Mouse (Mus musculus) heart, postnatal 4 days (tissue): ENCODE data around the gene Rnf216. TPM values are rescaled to one million over a fixed set of nuclear protein-coding genes. Genes with fewer than 3 reads are reported as not detected.
A peak's percentile ranks its signal among the peaks of the same experiment; 100 is the strongest.

Experiments used
- DNase-seq: peaks from one replicate; pipeline ENCODE4 v3.0.0; 2021
- total RNA-seq, 2 experiments: library from RNA; stranded (reverse); gene quantifications; 2 replicates each; pipeline ENCODE4 v1.2.3; 2021

Rnf216 gene
- total RNA-seq, 2 experiments from 2014 or later, result 28.9 to 32.2 TPM

DNA sequence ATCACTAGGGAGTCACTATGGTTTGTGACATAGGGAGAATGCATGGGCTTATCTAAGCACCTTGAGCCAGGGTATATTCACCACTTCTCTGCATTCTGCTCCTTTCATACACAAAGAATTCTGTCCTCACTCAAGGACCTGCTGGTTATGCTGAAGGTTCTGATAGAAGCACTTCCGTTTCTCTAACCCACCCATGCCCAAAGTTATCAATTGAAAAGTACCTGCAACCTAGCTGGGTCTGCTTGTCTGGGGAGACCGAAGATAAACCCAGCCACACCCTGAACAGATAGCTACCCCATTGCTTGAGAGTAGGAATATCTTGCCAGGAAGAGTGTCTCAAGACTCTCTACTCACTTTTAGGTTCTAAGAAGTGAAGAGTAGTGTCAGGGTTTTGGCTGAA, 60.1 kb downstream of the Rnf216 start:
- DNase-seq, result no peak

DNA sequence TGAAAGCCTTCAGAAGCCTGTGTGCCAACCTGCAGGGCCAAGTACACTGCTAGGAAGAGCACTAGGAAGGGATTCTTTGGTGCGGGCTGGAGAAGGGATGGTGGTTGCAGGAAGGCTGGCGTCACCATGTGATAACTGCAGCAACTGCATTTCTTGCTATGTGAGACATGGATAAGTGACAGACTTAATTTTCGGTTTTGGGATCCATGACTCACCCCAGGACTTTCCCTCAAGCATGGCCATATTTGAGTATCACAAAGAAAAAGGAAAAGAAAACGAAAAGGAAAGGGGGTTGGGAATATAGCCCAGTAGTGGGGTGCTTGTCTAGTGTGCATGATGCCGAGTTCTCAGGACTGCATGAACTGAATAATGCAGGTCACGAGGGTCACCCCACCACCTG, 60.9 kb downstream of the Rnf216 start:
- DNase-seq, result no peak

DNA sequence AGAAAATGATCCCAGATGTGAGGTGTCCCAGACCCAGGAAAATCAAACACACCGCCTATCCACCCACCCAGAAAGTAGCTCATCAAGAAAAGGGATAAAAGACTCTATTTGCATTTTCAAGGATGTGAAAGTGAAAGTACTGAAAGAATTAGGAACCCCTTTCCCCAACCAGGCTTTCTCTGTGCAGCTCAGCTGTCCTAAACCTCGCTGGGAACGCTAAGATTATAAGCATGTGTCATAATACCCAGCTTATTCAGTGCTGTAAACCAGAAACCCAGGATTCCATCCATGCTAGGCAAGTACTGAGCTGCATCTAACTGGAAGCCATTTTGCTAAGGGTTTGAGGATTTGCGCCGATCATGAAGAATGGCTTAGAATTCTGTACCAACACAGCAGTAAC, 62.5 kb downstream of the Rnf216 start:
- no peak for DNase-seq

DNA sequence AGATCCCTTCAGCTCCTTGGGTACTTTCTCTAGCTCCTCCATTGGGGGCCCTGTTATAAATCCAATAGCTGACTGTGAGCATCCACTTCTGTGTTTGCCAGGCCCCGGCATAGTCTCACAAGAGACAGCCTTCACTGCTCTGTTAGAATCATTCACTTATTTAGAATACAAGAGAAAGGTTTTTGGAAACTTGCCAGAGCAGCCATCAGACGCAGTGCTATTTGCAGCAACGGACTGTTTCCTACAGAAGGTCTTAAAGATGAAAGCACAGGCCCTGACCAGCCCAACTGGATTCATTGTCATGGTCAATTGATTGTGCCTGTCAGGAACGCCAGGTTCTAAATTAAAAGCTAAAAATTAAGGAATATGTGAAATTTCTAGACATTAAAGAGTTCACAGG, 63.0 kb downstream of the Rnf216 start:
- peak; percentile 38 for DNase-seq

DNA sequence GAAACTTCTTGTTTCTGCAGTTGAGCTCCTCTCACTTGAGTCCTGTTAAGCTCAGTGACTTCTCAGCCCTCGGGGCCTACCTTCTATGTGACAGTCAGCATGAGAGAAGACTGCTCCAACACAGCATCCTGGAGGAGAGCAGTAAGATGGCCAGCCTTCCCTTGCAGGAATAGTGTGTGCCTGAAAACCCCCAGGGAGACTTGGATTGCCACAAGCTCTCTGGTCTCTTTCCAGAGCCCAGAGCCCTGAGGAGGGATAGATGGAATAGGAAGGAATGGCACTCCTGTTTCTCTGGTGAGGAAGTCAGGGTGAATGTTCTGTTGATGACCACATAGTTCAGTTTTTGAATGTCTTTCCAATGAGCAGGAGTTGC, 63.8 kb downstream of the Rnf216 start:
- no peak for DNase-seq

DNA sequence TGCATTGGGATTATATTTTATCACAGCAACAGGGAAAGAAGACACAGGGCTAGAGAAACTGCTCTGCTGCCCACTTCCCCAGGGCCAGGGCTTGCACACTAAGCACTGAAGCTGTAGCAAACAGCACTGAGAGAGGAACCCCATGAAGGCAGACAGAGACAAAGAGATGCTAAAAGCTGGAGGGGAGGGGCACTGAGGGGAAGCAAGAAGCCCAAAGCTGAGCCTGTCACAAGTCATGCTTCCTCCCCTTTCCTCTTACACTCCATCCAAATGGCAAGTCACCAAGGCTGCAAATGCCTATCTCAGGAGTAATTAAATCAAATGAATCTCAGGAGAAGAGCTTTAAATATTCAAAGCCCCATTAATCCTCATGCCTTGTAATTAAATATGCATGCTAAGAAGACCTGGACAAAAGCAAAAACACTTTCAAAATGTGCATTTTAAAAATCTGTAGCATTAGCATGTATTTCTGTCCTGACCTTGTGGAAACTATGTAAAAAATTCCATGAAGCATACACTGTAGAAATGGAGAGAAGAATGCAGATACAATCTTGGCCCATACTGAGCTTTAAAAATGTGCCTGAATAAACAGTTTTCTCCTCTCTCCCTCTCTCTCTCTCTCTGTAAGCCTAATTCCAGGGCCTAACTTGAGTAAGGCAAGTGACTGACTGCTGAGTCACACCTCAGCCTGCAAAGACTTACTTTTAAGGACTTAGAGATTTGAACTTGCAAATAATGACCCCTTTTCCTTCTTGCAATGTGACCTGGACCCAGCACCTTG, 64.4 kb downstream of the Rnf216 start:
- DNase-seq, result no peak

DNA sequence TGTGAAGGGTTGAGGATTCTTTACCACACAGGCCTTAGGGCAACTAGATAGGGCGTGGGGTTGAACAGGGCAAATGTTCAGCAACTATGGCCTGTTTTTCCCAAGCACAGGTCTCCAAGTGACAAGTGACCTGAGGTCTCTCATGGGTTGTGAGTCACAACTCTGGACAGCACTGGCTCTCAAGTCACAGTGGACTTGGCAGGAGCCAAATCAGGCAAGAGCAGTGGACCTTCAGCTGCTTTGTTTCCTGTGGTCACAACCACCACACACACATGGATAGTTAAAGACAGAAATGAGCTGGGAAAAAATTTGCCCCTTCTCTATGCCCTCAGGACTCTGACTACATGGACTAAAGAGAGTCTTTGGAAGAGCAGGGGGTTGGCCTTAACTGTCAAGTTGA, 65.2 kb downstream of the Rnf216 start:
- DNase-seq, result no peak

DNA sequence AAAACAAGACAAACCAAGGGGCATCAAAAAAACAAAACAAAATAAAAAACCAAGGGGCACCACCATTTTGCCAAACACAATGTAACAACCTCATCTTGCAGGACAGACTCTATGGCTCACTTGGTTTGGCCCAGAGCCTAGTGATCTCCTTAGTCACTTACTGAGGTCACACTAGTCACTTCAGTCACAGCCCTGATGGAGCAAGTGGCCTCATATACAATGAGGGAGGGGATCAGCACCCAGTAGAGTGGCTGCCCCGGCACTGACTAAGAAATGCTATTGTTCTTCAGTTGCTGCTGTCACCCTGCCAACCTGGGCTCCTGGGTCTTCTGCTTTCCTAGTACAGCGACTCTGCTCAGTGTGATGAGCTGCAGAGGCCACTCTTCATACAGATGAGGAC, 68.9 kb downstream of the Rnf216 start:
- peak; percentile 34 for DNase-seq

DNA sequence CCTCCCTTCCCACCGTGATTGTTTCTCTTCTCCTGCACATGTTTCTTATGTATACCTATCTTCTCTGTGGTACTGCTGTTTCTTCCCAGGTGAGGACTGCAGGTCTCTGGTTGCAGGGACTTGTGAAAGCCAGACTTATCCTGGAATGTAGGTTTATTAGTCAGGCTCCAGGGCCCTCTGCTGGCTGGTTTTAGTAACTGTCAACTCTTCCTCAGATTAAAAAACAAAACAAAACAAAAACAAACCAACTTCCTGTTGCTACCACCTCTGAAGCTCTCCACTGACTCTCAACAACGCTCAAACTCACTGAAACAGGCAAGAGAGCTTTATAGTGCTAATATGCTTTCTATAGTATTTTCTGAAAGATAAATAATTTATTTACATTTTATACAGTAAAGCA, 69.5 kb downstream of the Rnf216 start:
- no peak for DNase-seq

DNA sequence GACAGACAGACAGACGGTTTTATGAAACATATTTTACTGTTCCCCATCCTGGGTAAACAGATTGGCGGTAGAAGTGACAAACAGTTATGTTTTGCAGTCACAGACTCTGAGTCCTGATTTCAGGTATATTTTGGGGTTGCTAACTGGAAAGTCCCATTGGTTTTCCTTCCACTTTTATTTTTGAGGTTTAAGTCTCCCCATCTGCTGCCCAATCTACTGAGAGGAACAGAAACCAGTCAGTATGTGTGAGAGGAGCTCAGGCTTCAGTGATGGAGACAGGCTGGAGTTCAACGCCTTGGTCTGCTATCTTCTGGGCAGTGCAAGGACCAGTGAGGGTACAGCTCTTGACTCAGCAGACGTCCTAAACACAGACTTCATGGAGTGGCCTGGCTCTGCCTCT, 74.0 kb downstream of the Rnf216 start:
- DNase-seq, result no peak

DNA sequence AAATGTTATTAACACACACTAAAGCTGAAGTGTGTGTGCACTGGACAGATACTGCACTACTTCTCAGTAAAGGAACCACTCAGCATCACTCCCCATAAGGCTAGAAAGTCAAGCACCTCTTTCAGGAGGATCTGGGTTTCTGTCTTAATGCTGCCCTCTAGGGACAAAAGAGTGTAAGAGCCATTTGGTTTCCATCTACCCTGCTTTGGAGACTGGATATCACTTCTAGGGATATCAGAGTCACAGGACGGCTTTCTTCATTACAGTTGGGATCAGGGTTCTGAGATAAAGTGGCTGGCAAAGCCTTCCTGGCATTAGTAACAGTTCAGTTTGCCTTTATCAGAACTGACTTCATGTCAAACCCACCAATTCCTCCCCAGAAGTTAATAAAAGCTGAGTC, 75.6 kb downstream of the Rnf216 start:
- DNase-seq, result peak; percentile 41

DNA sequence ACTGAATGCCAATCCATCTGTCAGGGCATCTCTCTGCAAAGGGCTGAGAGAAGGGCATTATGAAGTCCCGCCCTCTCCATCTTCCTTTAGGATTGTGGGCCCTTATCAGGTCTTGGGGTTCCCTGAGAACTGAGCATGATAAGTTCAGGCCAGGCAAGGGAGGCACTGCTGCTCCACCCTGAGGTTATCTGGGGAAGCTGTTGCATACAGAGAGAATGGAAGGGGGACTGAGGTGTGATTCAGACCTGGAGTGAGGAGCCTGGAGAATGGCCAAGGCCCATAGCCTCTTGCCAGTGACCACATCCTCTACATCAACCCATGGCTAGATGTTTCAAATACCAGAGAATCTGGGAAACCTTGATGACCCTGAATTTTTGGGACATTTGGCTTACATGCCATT, 76.7 kb downstream of the Rnf216 start:
- DNase-seq, result no peak

DNA sequence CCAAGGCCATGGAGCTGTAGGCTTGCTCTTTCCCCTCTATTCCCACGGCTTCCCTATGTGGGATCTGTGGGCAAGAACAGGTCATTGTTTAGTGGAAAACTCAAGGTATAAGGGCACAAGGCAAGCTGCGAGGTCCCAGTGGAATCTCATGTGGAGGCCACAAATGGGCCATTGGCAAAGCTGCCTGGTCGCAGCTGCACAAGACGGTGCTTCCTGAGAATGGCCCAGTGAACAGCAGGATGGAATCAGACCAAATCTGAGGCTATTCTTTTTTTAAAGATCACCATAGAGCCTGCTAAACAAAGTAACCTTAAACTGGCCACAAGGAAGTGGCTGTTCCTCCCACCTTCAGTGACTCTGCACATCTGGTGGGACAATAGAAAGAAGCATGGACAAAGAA, 77.5 kb downstream of the Rnf216 start:
- no peak for DNase-seq

DNA sequence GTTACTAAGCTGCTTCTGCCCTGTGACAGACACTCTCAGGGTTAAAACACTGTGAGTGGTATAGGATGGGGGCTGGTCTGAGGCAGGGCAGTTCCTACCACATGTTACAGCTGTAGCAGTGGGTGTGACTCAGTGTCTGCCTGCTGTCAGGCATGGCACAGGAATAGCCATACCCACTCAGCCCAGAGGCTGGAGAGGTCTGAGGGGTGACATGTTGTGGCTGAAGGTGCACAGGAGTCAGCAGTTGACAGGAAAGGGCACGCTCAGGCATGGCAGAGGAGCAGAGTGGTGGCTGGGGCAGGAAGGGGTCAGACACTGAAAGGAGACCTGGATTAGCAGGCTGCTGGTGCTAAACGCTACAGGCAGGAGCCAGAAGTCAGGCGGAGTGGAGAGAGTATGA, 78.7 kb downstream of the Rnf216 start:
- no peak for DNase-seq

DNA sequence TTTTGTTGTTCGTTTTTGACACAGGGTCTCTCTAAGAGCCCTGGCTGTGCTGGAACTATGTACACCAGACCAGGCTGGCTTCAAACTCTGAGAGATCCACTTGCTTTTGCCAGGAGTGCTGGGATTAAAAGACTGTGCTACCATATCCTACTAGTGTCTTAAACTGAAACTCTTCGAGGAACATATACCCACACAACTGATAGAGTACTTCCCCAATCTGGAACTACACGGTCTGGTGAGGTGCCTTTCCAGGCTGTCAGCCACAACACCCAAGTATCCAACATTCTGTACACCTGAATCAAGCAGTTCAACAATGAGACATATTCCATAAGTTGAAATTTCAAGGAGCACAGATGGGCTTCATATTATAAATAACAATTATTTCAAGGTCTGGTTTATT, 79.5 kb downstream of the Rnf216 start:
- no peak for DNase-seq

DNA sequence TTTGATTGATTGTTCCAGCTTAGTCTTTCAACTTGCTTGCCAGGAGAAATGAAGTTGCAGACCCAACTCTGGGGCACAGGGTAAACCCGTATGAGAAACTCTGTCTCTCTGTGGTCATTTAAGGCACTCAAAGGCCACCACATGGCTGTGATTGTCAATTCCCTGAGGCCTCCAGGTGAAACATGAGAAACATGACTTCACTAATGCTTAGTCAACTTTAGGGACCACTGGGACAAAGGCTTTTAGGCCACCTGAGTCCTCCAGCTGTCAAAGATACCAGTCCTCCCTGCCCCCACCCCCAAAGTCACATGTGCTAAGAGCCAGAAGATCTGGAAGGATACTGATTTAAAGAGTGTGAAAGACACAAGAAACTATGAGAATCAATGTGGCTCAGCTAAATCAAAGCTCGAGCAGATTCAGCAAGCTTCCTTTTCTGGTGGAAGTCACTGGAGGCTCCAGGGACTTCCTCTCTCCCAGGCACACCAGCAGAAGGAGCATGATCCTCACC, 80.1 kb downstream of the Rnf216 start:
- no peak for DNase-seq

DNA sequence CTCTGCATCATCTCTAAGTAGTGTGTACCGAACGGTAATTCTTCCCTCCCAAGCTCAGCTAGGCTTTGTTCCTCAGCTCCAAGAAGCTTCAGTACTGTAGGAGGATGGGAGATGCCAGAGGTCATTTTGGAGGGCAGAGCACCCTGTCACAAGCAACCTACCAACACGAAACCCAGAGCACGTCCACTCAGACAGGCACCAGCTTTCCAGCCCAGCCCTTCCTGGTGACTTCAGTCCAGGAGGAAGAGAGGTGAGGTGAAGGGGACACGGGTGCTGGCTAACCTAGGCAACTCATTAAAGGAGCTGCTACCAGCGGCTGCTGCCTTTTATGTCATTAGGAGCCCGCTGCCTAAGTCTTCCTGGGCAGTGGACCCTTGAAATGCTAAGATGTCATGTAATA, 81.1 kb downstream of the Rnf216 start:
- no peak for DNase-seq

DNA sequence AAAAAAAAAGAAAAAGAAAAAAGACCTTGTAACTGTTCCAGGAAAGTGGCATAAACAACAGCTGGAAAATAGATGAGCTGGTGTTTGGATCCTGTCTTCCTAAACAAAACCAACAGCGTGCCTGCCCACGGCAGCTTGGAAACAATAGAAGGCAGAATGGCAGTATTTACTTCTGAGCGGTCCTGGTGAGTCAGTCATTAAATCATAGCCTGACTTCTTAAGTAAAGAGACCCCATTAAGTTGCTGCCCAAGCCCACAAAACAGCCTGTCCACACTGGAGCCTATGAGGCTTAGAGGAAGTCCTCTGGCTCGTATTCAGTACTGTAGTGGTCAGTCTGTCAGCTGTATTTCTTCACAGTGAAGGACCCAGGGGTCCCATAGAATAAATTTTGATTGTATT, 81.6 kb downstream of the Rnf216 start:
- DNase-seq, result no peak

DNA sequence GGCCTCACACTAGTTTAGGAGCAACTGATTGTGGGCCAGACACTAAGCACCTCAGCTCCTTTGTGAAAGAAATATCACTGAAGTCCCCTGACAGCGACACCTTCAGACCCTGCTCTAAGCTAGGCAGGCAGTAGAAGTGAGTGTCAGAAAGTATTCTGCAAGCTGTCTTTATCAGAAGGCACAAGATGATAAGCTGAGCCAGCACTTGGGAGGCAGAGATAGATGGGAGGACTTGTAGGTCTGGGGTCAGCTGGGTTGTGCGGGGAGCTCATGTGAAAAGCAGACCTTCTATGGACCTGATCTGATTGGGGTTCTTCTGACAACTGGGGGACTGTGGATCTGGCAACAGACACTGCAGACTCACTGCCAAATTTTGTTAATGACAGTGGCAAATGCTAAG, 88.9 kb downstream of the Rnf216 start:
- no peak for DNase-seq

DNA sequence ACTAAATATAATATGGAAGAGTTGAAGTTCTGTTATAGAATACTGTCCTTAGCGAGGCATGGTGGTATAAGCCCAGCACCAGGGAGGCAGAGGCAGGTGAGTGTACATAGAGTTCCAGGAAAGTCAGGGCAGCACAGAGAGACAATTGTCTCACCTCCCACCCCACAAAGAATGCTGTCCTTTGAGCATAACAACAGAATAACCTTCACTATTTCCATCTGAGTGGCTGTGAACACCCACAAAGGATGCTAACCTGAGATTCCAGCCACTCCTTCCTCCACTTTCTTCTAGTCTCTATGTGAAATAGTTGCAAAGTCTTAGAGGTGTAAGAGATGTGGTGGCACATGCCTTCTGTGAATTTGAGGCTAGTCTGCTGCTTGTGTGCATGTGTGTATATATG, 89.8 kb downstream of the Rnf216 start:
- no peak for DNase-seq

DNA sequence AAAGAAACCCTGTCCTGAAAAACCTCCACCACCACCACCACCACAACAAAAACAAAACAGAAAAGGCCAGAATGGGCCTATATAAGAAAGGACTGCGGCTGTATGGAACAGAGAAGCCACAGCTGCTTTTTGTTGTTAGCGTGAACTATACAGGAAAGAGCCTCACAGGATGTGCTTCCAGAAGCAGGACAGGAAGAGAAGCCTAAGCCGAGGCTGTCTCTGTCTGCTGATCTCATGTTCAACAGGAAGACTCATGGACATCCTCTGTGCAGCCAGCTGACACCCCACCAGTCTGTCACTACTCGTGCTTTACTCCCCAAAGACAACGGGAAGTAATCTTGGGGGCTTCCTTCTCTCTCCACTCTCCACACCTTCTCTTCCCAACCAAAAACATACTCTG, 95.4 kb downstream of the Rnf216 start:
- DNase-seq, result no peak

DNA sequence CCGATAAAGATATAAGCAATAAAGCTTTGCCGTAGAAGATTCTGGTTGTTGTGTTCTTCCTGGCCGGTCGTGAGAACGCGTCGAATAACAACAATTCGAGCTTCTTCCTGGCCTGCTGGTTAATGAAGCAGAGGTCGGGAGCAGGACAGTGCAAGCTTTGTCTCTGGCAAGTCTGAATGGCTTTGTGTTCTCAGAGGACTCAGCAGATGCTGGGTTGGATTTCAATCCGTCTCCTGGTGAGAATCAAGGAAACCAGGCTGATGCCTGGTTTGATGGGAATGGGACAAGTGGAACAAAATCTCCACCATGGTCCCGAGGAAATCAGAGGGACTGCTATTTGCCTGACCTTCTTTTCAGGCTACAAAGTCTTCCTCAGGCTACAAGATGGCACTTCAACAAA, 103.4 kb downstream of the Rnf216 start:
- DNase-seq, result no peak

DNA sequence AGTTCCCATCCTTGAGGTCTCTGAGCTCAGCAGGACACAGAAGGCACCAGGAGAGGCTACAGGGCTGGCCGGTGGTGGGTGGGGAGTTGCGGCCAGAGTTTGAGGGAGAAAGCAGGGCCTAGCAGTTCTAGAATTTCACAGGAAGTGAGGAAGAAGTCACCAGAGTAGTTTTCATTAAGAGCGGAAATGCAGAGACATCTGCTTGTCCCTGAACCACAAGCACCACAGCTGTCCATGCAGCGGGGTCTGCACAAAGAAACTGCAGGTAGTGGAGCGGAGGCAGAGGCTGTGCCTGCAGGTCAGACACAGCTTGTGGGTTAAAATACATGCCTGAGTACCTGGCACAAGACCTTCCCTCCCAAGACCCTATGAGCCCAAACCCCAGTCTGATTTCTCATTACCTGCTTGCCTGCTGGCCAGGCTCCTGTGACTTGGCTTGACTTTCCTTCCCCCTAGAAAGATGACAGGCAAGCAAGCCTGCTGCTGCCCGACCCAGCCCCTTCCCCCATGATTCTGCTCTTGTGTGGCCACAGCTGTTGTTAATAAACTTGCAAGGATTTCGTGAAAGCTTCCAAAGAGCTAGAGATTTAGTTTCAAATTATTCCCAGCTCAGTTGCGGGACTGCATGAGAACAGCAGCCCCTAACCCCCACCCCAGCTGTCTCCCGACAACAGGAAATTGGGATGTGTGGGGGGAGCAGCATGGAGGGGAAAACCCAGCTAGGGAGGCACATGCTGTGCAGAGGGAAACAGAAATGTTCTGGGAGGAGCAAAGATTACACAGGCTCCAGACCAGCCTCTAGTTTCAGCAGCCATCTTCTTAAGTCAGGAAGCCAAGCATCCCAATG, 111.9 kb downstream of the Rnf216 start:
- DNase-seq, result peak; percentile 60

DNA sequence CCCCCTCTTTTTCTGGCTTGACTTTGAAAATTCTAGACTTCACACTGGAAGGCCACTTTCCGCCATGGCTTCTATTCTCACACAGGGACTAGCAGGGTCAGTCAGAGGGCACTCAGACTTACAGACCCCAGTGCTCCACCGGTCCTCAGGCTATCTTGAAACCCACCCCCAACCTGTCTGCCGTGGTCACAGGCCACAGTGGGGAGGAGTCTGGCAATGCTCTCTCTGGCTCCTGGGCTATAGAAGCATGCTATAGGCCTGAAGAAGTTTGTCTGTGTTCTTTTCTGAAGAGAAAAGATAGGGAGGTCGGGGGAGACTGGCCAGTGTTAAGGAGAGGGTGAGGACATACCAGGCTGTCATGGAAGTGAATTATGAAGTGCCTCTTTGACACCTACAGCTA, 112.7 kb downstream of the Rnf216 start:
- DNase-seq, result no peak
